Mouse (Mus musculus) adrenal gland, adult 2 months (tissue): Measurements from ENCODE around the gene Retsat. TPM values are rescaled to one million over a fixed set of nuclear protein-coding genes. Genes with fewer than 3 reads are reported as not detected.

Experiments used
- DNase-seq: peaks from one replicate; pipeline ENCODE4 v3.0.0; 2021
- long read RNA-seq: library from polyadenylated mRNA; stranded (forward); transcript quantifications from one replicate; pipeline ENCODE4 v2.0.0, GENCODE M21; 2021
- polyA plus RNA-seq: library from polyadenylated mRNA; depleted of rRNA; stranded (reverse); fragments of >200 nt; gene quantifications from 2 replicates; pipeline ENCODE4 v1.2.3, GENCODE M21; 2012; rRNA removed
- total RNA-seq, 2 experiments: library from RNA; stranded (reverse); gene quantifications; 2 replicates each; pipeline ENCODE4 v1.2.3; 2021

The Retsat gene
- total RNA-seq (100 to 1,000 TPM; 390 to 465 TPM), polyA plus RNA-seq (96.6 and 123 TPM in 2 replicates)
- long read RNA-seq, transcript Retsat-201 (11 exons, 3,027 nt) = major isoform, 333 of 374 reads
- long read RNA-seq, partial matches to known transcripts = 32 of 374 reads
- long read RNA-seq, other reads (novel, unspliced or antisense) = 9 of 374 reads

GRCm38 (mm10) chr6:72597956-72598753 is at the start of gene Retsat, which contains the start of gene Elmod3:
TSS of gene Retsat (plus strand) at chr6:72598475.
TSS of gene Elmod3 (minus strand) at chr6:72598413.
- peak; percentile 97 for DNase-seq

DNA sequence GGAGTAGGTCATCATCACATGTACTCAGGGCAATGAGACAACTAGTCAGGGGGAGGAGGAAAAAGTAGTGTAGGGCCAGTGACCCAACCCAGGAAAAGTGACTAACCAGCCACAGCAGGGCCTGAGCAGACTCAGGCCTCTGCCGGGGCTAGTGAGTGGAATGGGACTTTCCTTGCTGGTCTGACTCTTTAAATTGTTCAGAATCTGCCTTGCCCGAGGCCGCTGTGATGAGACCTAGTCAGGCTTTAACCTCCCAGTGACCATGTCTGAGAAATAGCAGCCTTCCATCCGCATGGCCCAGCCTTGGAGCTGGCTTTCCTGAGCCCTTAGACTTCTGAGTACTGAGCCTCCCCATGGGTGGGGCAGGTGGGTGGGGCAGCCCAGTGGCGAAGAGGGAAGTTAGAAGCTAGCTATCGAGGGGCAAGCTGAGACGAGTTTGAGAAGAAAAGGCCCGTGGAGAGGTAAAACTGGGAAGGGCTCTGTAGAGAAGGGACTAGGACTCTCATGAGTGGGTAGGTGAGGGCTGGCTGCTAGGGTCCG is 49.2 kb upstream of the Retsat start:
- DNase-seq = no peak

DNA sequence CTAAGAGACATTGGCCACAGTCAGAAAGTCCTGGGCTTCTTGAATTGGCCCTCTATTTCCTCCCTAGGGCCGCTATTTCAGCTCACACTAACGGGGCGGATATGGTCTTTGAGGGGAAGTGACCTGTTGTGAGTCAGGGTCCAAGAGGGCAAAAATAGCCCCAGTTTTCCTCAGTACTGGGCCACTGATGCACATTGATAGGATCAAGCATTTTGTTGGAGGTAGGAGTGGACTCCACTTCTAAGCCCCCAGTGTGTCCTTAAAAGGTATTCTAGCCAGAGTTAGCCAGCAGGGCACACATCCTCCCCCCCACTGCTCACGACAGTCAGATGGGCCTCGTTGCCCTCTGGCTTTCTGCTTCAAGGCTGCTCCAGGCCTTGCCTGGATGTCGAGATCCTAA is 48.2 kb upstream of the Retsat start:
- no peak for DNase-seq

GRCm38 (mm10) chr6:72550503-72551100 is 47.7 kb upstream of the Retsat start:
- no peak for DNase-seq

DNA sequence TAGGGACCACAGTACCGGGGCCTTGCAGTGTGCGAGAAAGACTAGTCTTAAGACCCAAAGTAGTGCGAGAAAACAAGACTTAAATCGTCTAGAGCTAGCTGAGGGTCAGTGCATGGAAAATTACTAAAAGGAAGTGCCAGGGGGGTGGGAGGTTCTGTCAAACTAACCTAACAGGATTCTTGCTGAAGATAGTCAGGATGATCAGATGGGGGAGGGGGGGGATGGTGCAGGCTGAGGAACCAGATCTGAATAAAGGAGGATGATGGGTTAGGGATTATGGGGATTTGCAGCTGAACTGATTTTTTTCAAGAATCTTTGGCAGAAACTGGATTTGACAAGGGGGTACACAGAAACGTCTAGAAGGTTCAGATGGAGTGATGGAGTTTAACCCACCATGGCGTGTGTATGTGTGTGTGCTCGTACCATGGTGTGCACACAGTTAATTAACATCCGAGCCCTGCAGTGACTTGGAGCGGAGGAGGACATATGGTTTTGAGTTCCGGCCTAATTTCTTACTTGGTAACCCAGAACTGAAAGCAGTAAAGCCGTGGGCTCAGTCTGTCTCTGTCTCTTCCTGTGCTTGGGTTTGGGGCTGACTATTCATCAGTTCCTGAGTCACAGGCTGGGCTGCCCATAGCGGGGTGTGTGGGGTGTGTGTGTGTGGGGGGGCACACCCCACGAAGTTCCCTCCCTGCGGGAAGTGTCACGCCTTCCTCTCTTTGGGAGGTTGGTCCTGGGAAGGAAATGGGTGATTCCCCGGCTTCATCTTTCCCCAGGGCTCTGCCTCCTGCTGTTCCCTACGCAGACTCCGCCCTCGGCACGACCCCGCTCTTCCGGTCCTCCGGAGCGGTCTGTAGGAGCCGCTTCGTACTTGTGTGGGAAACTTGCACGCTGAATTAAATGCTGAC is 45.9 kb upstream of the Retsat start:
- peak; percentile 87 for DNase-seq

DNA sequence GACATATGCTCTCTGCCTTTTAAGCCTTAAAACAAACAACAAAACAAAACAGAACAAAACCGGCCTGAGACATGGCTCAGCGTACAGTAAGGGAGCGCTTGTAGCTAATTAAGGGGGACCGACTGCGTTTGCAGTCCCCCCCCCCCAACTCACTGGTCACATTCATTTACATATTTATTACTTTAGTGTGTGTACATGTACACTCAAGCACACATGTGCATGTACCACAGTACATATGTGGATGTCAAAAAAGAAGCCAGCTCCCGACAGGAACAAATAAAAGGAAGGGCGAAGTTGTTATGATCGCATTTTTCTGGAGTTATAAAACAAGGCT is 45.2 kb upstream of the Retsat start:
- no peak for DNase-seq

GRCm38 (mm10) chr6:72560801-72561200 is 37.5 kb upstream of the Retsat start:
- DNase-seq = no peak

GRCm38 (mm10) chr6:72562486-72562885 is 35.8 kb upstream of the Retsat start:
- DNase-seq = no peak

DNA sequence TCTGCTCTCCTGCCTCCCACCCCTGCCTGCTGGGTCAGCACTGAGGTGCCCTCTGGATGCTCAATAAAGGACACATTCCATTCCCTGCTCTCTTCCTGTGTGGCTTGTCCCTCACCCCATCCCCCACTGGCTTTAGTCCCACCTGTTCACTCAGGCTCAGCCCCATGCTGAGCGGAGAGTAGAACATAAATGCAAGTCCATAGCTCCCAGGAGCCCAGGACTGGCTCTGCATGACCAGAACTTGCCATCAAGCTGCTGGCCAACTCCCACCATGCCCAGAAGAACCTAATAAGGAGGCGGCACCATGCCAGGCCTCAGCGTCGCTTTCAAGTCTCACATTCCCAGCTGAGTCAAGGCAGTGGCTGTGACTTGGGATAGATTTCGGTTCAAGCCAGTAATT is 35.4 kb upstream of the Retsat start:
- DNase-seq = no peak

- DNase-seq = no peak
Measured at GRCm38 (mm10) chr6:72565506-72565905, 32.8 kb upstream of the Retsat start.

- DNase-seq = peak; percentile 84
Measured at GRCm38 (mm10) chr6:72566044-72566443, 32.2 kb upstream of the Retsat start.

DNA sequence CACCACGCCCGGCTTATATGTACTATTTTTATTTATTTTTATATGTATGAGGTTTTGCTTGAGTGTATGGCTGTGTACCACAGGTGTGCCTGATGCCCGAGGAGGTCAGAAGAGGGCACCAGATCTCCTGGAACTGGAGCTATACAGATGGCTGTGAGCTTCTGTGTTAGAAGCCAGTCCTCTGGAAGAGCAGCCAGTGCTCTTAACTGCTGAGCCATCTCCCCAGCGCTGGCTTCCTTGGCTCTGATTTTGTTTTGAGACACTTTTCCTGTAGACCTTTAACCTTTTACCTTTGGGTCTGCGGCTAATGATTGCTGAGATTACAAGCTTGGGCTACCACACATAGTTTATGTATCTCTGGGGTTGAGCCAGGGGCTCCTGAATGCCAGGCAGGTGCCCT is 30.8 kb upstream of the Retsat start:
- no peak for DNase-seq

GRCm38 (mm10) chr6:72568736-72569135 is 29.5 kb upstream of the Retsat start:
- no peak for DNase-seq

DNA sequence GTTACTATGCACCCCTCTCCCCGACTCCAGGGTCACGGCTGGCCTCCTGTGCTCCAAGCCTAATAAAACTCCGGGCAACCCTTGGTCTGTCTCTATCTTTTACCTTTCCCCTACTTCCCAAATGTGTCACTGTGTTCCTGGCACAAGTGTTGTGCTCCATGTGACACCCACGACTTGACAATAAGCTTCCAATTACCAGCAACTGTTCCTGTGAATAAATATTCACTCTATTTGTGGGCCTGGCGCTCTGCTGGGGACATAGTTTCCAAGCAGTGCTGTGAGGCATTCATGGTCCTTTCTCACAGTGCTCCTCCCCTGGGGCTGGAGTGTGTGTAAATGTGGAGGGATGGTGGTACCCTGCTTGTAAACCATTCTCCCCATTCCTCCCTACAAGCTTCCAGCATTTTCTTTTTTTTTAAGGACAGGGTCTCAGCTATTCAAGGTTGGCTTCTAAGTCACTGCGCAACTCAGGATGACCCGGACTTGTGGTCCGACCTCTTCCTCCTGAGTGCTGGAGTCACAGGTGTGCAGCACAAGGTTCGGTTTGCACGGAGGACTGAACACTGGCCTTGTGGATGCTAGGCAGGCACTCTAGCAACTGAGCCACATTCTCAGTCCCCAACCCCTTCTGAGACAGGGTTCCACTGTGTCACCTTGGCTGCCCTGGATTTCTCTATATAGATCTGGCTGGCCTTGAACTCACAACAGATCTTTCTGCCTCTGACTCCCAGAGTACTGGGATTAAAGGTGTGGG is 27.5 kb upstream of the Retsat start:
- no peak for DNase-seq

DNA sequence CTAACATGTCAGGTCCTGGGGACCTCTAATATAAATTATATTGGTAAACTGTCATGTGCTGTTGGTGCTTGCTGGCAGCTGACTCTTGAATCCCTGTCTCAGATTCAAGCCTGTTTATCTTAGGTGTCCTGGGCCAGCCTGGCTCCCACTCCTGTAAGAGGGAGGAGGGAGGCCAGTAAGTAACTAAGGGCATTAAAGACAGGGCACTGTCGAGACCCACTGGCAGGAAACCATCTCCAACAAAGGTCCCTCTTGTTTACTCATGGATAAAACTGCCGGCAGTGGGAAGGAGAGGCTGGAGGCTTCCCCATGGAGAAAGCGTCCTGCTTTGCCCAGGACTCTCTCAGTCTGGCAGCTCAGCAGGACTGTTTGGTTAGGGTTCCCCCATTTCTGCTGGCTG is 26.4 kb upstream of the Retsat start:
- DNase-seq = no peak

GRCm38 (mm10) chr6:72576041-72576440 is 22.2 kb upstream of the Retsat start:
- no peak for DNase-seq

DNA sequence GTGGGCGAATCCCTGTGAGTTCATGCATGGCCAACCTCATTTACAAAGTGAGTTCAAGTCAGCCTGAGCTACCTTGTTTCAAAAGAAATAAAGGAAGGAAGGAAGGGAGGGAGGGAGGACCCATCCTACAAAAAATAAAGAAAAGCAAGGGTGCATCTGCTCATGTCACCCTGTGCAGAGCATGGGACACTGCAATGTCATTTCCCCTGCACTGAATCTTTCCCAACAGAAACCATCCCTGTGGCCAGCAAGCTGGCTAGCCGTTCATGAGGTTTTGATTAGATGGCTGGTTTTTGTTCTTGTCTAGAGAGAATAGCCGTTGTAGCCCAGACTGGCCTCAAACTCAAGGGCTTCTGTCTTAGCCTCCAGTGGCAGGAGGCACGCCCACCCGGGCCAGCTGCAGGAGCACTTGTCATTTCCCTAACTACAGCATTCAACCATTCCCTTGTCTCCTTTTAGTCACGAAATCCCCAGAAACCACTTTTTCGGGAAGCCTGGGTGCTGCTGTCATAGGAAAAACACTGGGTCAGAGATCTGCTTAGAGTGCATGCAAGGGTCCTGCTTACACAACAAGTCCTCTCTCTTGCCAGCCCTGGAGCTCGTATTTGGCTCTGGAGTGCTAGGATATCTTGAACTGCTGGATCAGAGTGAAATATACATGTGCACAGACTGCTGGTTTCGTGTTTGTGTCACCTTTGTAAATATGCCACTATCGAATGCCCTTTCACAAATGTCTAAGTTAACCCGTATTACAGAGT is 16.5 kb upstream of the Retsat start:
- peak; percentile 30 for DNase-seq

DNA sequence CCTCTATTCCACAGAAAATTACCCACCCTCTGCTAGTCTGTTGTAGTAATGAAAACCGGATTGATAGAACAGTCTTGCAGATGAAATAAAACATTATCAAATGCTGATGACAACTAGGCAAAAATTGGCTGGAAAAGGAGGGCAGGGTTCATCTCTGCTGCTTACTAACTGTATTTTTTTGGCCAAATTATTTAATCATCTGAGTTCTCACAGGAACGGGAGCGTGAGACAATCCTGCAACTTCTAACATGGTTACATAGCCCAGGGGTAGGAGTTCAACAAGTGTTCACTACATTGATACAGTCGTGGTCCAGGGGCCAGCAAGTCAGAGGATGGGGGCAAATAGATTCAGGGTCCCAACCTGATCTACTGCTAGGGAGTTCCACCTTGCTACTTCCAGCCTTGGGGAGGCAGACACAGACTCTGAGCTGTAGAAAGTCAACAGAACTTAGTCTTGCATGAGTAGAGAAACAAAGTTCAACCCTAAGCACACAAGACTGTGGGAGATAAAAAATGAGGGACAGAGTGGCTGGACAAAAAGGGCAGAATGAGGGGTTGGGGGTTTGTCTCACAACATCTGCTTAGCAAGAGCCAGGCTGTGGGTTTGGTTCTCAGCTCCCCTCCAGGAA is 14.9 kb upstream of the Retsat start:
- no peak for DNase-seq

DNA sequence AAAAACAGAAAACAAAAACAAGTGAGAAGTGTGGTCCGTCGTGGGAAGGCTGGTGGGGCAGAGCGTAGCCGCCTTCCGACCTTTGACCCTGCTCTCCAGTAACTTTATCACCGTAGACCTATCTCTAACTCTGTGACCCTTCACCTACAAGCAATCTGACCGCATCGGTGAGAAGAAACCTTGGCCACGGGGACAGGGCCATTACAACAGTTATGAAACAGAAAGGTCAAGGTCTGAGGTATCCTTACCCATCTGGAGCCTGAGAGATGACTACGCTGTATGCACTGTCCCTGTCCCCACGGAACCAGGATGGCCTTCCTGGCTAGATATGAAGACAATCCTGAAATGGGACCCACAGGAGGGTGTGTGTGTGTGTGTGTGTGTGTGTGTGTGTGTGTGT is 14.1 kb upstream of the Retsat start:
- peak; percentile 52 for DNase-seq

DNA sequence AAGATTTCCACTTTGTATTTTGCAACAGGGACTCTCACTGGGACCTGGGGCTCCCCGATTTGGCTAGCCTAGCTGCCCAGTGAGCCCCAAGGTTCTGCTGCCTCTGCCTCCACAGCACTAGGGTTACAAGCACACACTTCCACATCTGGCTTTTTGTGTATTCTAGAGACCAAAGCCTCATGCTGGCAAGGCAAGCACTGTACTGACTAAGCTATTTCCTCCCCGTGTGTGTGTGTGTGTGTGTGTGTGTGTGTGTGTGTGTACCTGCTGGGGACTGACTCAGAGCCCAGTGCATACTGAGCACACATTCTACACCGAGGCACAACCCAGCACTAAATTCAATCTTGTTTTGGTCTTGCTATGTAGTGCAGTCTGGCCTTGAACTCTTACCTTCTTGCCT is 11.6 kb upstream of the Retsat start:
- peak; percentile 54 for DNase-seq
